Mouse (Mus musculus) lung, postnatal 0 days (tissue): ENCODE measurements at regions not wholly inside any gene's neighbourhood (a gene's known extent, or its start where the extent isn't known, plus 50 kb on each side); places are given as distances from the start of the nearest gene placed in this dataset.

Source experiments
- CTCF ChIP-seq: IDR thresholded peaks from 2 replicates; pipeline ENCODE4 v1.5.1; 2016; ENCODE audit warnings: antibody characterized with exemption, mild to moderate bottlenecking
- EP300 ChIP-seq: IDR thresholded peaks from 2 replicates; pipeline ENCODE4 v1.6.1; 2016; ENCODE audit warnings: antibody characterized with exemption, mild to moderate bottlenecking, control low read depth

DNA sequence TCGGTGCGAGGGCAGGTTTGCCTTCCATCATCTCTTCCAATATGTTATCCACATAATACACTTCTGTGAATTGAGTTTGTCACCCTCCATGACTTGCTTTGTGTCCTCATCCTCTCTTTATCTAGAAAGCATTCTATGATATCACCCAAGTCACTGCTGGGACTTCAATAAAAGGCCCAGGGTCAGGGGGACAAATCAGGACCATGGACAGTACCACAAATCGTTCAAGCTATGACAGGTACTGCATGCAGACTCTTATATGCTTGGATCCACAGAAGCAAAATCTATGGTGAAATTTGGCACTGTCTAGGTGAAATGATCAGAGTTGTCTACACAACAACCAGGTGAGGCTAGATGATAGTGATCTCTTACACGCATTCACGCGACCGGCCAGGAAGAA lies 95.9 kb upstream of the Foxb1 start:
- TF ChIP-seq CTCF (no peak), EP300 (no peak)
